Comparison of ENCODE assay signal across 8 mouse cellular contexts in the genomic region with DNA sequence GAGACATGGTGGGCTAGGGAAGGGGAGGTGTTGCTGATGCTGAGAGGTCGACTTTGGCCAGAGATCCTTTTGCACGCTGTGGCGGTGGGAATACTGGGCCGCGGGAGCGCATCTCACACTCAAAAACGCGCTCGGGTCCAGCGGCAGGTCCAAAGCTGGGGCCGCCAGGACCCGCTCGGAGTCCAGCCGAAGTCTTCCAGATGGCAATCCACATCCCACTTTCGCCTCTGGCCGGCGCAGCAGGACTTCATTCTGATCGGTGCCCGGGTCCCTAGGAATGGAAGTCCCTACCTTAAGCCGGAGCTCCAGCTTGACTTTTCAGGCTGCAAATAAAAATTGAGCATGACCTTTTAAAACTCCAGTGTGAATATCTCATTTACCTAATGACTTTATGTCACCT. TPM values are rescaled to one million over a fixed set of nuclear protein-coding genes. Genes with fewer than 3 reads are reported as not detected.
A peak's percentile ranks its signal among the peaks of the same experiment; 100 is the strongest.
DNase-seq lines count a peak whose midpoint lies in the region; ATAC-seq and TF ChIP-seq lines count a peak whose summit lies in the region.

No protein-coding gene starts in this region.

- peak overlapping the region; percentile 96 for H3K27ac ChIP-seq in forebrain, postnatal 0 days (ENCODE audit: low read depth, low read length)
- peak overlapping the region; percentile 86 for H3K27ac ChIP-seq in kidney, embryonic 15.5 days
- H3K27ac ChIP-seq in midbrain, embryonic 10.5 days (replicated peaks) = peak overlapping the region; percentile 78

- under 1% methylated on average over 20 of the region's 20 CpGs for WGBS in forebrain, postnatal 0 days
- WGBS in kidney, embryonic 15.5 days = 2% methylated on average over 20 of the region's 20 CpGs
- WGBS in midbrain, embryonic 10.5 days = under 1% methylated on average over 20 of the region's 20 CpGs

- no peaks in the 10 kb centered on the region for H3K36me3 ChIP-seq in forebrain, postnatal 0 days (ENCODE audit: insufficient read depth)
- no peaks in the 10 kb centered on the region for H3K36me3 ChIP-seq in kidney, embryonic 15.5 days
- no peaks in the 10 kb centered on the region for H3K36me3 ChIP-seq in midbrain, embryonic 10.5 days

- H3K4me2 ChIP-seq in forebrain, postnatal 0 days (ENCODE audit: low read depth) = peak overlapping the region; percentile 61
- peak overlapping the region; percentile 69 for H3K4me2 ChIP-seq in kidney, embryonic 15.5 days

- H3K27me3 ChIP-seq in forebrain, postnatal 0 days (ENCODE audit: insufficient read depth, low read length) = no peaks in the 10 kb centered on the region
- H3K27me3 ChIP-seq in kidney, embryonic 15.5 days = no peaks in the 10 kb centered on the region
- H3K27me3 ChIP-seq in midbrain, embryonic 10.5 days (ENCODE audit: low read depth, poor library complexity, severe bottlenecking) = peaks cover 78% of the 10 kb centered on the region

- peak; percentile 2; the same call in 1 of the 2 replicates for ATAC-seq in forebrain, postnatal 0 days
- peak; percentile 38 for ATAC-seq in kidney, embryonic 15.5 days (replicated peaks; ENCODE audit: low FRiP score)
- ATAC-seq in CD4-positive, CD25-positive, alpha-beta regulatory T cell, adult 4 months = no peak

- H3K9me3 ChIP-seq in forebrain, postnatal 0 days (ENCODE audit: low read length) = no peaks in the 10 kb centered on the region
- no peaks in the 10 kb centered on the region for H3K9me3 ChIP-seq in kidney, embryonic 15.5 days (replicated peaks)
- no peaks in the 10 kb centered on the region for H3K9me3 ChIP-seq in midbrain, embryonic 10.5 days (replicated peaks)

- TF ChIP-seq CTCF in forebrain, postnatal 0 days (IDR thresholded peaks at IDR 0.05; ENCODE audit: low read depth) = no peak

- peak overlapping the region; percentile 38 for H3K4me3 ChIP-seq in forebrain, postnatal 0 days (ENCODE audit: low read depth, low read length)
- peak overlapping the region; percentile 46 for H3K4me3 ChIP-seq in kidney, embryonic 15.5 days (replicated peaks)
- peak overlapping the region; percentile 54 for H3K4me3 ChIP-seq in midbrain, embryonic 10.5 days

- DNase-seq in NIH3T3 (ENCODE audit: low read depth) = peak; percentile 28
- peak; percentile 68 for DNase-seq in adrenal gland, postnatal 10 days
- peak; percentile 67 for DNase-seq in forebrain, postnatal 0 days
- peak; percentile 64 for DNase-seq in midbrain, embryonic 10.5 days (ENCODE audit: low spot score)
- no peak for DNase-seq in right cerebral cortex, adult 2 months (ENCODE audit: low spot score in 2 of 2)
- no peak for DNase-seq in cerebellum, adult 9-10 months

- peak overlapping the region; percentile 77 for H3K9ac ChIP-seq in forebrain, postnatal 0 days
- peak overlapping the region; percentile 44 for H3K9ac ChIP-seq in kidney, embryonic 15.5 days

- no peaks in the 10 kb centered on the region for H3K4me1 ChIP-seq in forebrain, postnatal 0 days (ENCODE audit: insufficient read depth)
- peaks cover 36% of the 10 kb centered on the region for H3K4me1 ChIP-seq in kidney, embryonic 15.5 days
- H3K4me1 ChIP-seq in midbrain, embryonic 10.5 days = peaks cover 46% of the 10 kb centered on the region

RNA-seq across cellular contexts. Expression of a gene that starts 9.8 kb away (rescaled TPM):
- total RNA-seq in adrenal gland, postnatal 10 days (2021) = 100 to 1,000 TPM in 1 of 2 experiments, 10 to 100 TPM in 1; 93.8 to 104 TPM
- total RNA-seq in forebrain, postnatal 0 days (2014; rRNA removed) = 204 and 227 TPM in 2 replicates
- 85.5 and 106 TPM in 2 replicates for polyA plus RNA-seq in forebrain, postnatal 0 days (2015; fragmentation: Nextera tagmentation; extraction: Ambion mirVana)
- polyA plus RNA-seq in kidney, embryonic 15.5 days (2015; fragmentation: Nextera tagmentation; extraction: Ambion mirVana) = 85.5 and 94.3 TPM in 2 replicates
- 34.4 and 44.0 TPM in 2 replicates for polyA plus RNA-seq in midbrain, embryonic 10.5 days (2016; fragmentation: Nextera tagmentation; extraction: Ambion mirVana)
- not detected for polyA plus RNA-seq in CD4-positive, CD25-positive, alpha-beta regulatory T cell, adult 4 months (2017; shearing (Covaris generic))

Comparison
In these comparisons a context has a peak if more than half of its experiments do, and no peak if none do; other contexts are left out.
1. DNase-seq: peak in NIH3T3 (single experiment), adrenal gland, postnatal 10 days (single experiment), forebrain, postnatal 0 days (single experiment) and midbrain, embryonic 10.5 days (single experiment); none in right cerebral cortex, adult 2 months (0 of 2) and cerebellum, adult 9-10 months (single experiment).
2. RNA of a gene that starts 9.8 kb away (polyA plus RNA-seq): 85.5 to 106 TPM in forebrain, postnatal 0 days, 85.5 to 94.3 TPM in kidney, embryonic 15.5 days and 34.4 to 44.0 TPM in midbrain, embryonic 10.5 days; not detected in CD4-positive, CD25-positive, alpha-beta regulatory T cell, adult 4 months; every median in the first group is over 10 times any median in the second.
3. Peak in every context shown above with its lines, with median percentiles within 50 percentile points of each other: H3K27ac ChIP-seq and H3K4me3 ChIP-seq.